Mouse (Mus musculus): ENCODE data around the gene Ldlrad2. TPM values are rescaled to one million over a fixed set of nuclear protein-coding genes. Genes with fewer than 3 reads are reported as not detected.
"Not testable (repeated sequence)": the region's sequence is repeated elsewhere in the genome, so short reads cannot be mapped to it uniquely, and the experiment has no call there.

The Ldlrad2 gene
- total and polyA plus RNA-seq, 2 experiments from 2014 or later: not detected

GRCm38 (mm10) chr4:137590961-137591360 is 16.6 kb upstream of the Ldlrad2 start:
- TF ChIP-seq CTCF (IDR thresholded peaks at IDR 0.05; ENCODE audit: low read depth) (no peak), EP300 (IDR thresholded peaks at IDR 0.05; ENCODE audit: low read depth) (no peak)
- Histone ChIP-seq H3K36me3 (replicated peaks; ENCODE audit: control insufficient read depth, insufficient read depth, low read length) (no peaks in the 10 kb centered on the region), H3K4me2 (ENCODE audit: low read depth, low read length) (no peak overlapping the region), H3K27ac (ENCODE audit: low read depth) (no peak overlapping the region), H3K4me3 (ENCODE audit: low read depth, low read length) (no peak overlapping the region), H3K9me3 (replicated peaks; ENCODE audit: control insufficient read depth, low read length) (no peaks in the 10 kb centered on the region), H3K4me1 (ENCODE audit: control insufficient read depth, insufficient read depth) (peaks cover 13% of the 10 kb centered on the region), H3K27me3 (ENCODE audit: control insufficient read depth, insufficient read depth, low read length) (no peaks in the 10 kb centered on the region), H3K9ac (replicated peaks; ENCODE audit: low read depth, low read length) (no peak overlapping the region)
- DNase-seq (ENCODE audit: low spot score) (no peak), ATAC-seq (ENCODE audit: insufficient read depth, low read depth) (no peak)
- 55% methylated on average over 4 of the region's 4 CpGs for WGBS

- no peaks in the 10 kb centered on the region for H3K4me1 ChIP-seq (ENCODE audit: control insufficient read depth, insufficient read depth)
- ATAC-seq (ENCODE audit: insufficient read depth, low read depth) (no peak), DNase-seq (ENCODE audit: low spot score) (no peak)
- H3K9ac ChIP-seq (replicated peaks; ENCODE audit: low read depth, low read length): no peak overlapping the region
- TF ChIP-seq EP300 (IDR thresholded peaks at IDR 0.05; ENCODE audit: low read depth): no peak
- TF ChIP-seq CTCF (IDR thresholded peaks at IDR 0.05; ENCODE audit: low read depth): no peak
- H3K9me3 ChIP-seq (replicated peaks; ENCODE audit: control insufficient read depth, low read length): no peaks in the 10 kb centered on the region
- no peaks in the 10 kb centered on the region for H3K27me3 ChIP-seq (ENCODE audit: control insufficient read depth, insufficient read depth, low read length)
- no peak overlapping the region for H3K4me2 ChIP-seq (ENCODE audit: low read depth, low read length)
- 77% methylated on average over 3 of the region's 3 CpGs for WGBS
- H3K36me3 ChIP-seq (replicated peaks; ENCODE audit: control insufficient read depth, insufficient read depth, low read length): no peaks in the 10 kb centered on the region
- H3K27ac ChIP-seq (ENCODE audit: low read depth): no peak overlapping the region
- no peak overlapping the region for H3K4me3 ChIP-seq (ENCODE audit: low read depth, low read length)
Observed at GRCm38 (mm10) chr4:137589586-137589985, 15.2 kb upstream of the Ldlrad2 start.

GRCm38 (mm10) chr4:137589095-137589494 is 14.7 kb upstream of the Ldlrad2 start:
- 94% methylated on average over 1 of the region's 3 CpGs for whole genome bisulfite sequencing
- H3K4me3 ChIP-seq (ENCODE audit: low read depth, low read length); H3K27ac ChIP-seq (ENCODE audit: low read depth); DNase-seq (ENCODE audit: low spot score); H3K4me2 ChIP-seq (ENCODE audit: low read depth, low read length); H3K4me1 ChIP-seq (ENCODE audit: control insufficient read depth, insufficient read depth); ATAC-seq (ENCODE audit: insufficient read depth, low read depth); H3K27me3 ChIP-seq (ENCODE audit: control insufficient read depth, insufficient read depth, low read length); H3K9ac ChIP-seq (replicated peaks; ENCODE audit: low read depth, low read length); H3K36me3 ChIP-seq (replicated peaks; ENCODE audit: control insufficient read depth, insufficient read depth, low read length); H3K9me3 ChIP-seq (replicated peaks; ENCODE audit: control insufficient read depth, low read length): not testable (repeated sequence)

GRCm38 (mm10) chr4:137581815-137582214 is 7.4 kb upstream of the Ldlrad2 start:
- H3K27me3 ChIP-seq (ENCODE audit: control insufficient read depth, insufficient read depth, low read length): peaks cover 18% of the 10 kb centered on the region
- peaks cover 4% of the 10 kb centered on the region; the same call in 1 of the 2 replicates for H3K4me1 ChIP-seq (ENCODE audit: control insufficient read depth, insufficient read depth)
- WGBS: 50% methylated on average over 3 of the region's 3 CpGs

GRCm38 (mm10) chr4:137580299-137580698 is 5.9 kb upstream of the Ldlrad2 start:
- Histone ChIP-seq H3K27me3 (ENCODE audit: control insufficient read depth, insufficient read depth, low read length) (peaks cover 18% of the 10 kb centered on the region), H3K9ac (replicated peaks; ENCODE audit: low read depth, low read length) (no peak overlapping the region), H3K9me3 (replicated peaks; ENCODE audit: control insufficient read depth, low read length) (no peaks in the 10 kb centered on the region), H3K4me3 (ENCODE audit: low read depth, low read length) (no peak overlapping the region), H3K4me1 (ENCODE audit: control insufficient read depth, insufficient read depth) (peaks cover 4% of the 10 kb centered on the region; the same call in 1 of the 2 replicates), H3K4me2 (ENCODE audit: low read depth, low read length) (no peak overlapping the region), H3K36me3 (replicated peaks; ENCODE audit: control insufficient read depth, insufficient read depth, low read length) (no peaks in the 10 kb centered on the region), H3K27ac (ENCODE audit: low read depth) (no peak overlapping the region)
- DNase-seq (ENCODE audit: low spot score) (no peak), ATAC-seq (ENCODE audit: insufficient read depth, low read depth) (no peak)
- TF ChIP-seq CTCF (IDR thresholded peaks at IDR 0.05; ENCODE audit: low read depth) (no peak), EP300 (IDR thresholded peaks at IDR 0.05; ENCODE audit: low read depth) (no peak)
- 73% methylated on average over 2 of the region's 2 CpGs for WGBS

More at GRCm38 (mm10) chr4:137581815-137582214, 7.4 kb upstream of the Ldlrad2 start:
- Histone ChIP-seq H3K9me3 (replicated peaks; ENCODE audit: control insufficient read depth, low read length) (no peaks in the 10 kb centered on the region), H3K4me2 (ENCODE audit: low read depth, low read length) (no peak overlapping the region), H3K27ac (ENCODE audit: low read depth) (no peak overlapping the region), H3K36me3 (replicated peaks; ENCODE audit: control insufficient read depth, insufficient read depth, low read length) (no peaks in the 10 kb centered on the region), H3K4me3 (ENCODE audit: low read depth, low read length) (no peak overlapping the region), H3K9ac (replicated peaks; ENCODE audit: low read depth, low read length) (no peak overlapping the region)
- TF ChIP-seq CTCF (IDR thresholded peaks at IDR 0.05; ENCODE audit: low read depth) (no peak; the same call in 1 of the 2 replicates), EP300 (IDR thresholded peaks at IDR 0.05; ENCODE audit: low read depth) (no peak)
- DNase-seq (ENCODE audit: low spot score) (no peak), ATAC-seq (ENCODE audit: insufficient read depth, low read depth) (no peak)

- Histone ChIP-seq H3K4me3 (ENCODE audit: low read depth, low read length) (no peak overlapping the region), H3K36me3 (replicated peaks; ENCODE audit: control insufficient read depth, insufficient read depth, low read length) (no peaks in the 10 kb centered on the region), H3K27ac (ENCODE audit: low read depth) (no peak overlapping the region), H3K9me3 (replicated peaks; ENCODE audit: control insufficient read depth, low read length) (no peaks in the 10 kb centered on the region), H3K27me3 (ENCODE audit: control insufficient read depth, insufficient read depth, low read length) (peaks cover 18% of the 10 kb centered on the region), H3K4me1 (ENCODE audit: control insufficient read depth, insufficient read depth) (peaks cover 4% of the 10 kb centered on the region; the same call in 1 of the 2 replicates), H3K4me2 (ENCODE audit: low read depth, low read length) (no peak overlapping the region), H3K9ac (replicated peaks; ENCODE audit: low read depth, low read length) (no peak overlapping the region)
- whole genome bisulfite sequencing: 41% methylated on average over 4 of the region's 4 CpGs
- no peak for ATAC-seq (ENCODE audit: insufficient read depth, low read depth)
- TF ChIP-seq CTCF (IDR thresholded peaks at IDR 0.05; ENCODE audit: low read depth) (no peak), EP300 (IDR thresholded peaks at IDR 0.05; ENCODE audit: low read depth) (no peak)
- DNase-seq (ENCODE audit: low spot score): no peak
Observed at GRCm38 (mm10) chr4:137579789-137580188, 5.4 kb upstream of the Ldlrad2 start.

Data from heart, postnatal 0 days (tissue).